8 mouse cellular contexts compared by ENCODE assay signal in genomic region chr3:37876016-37876765, GRCm38 (mm10).
DNase-seq lines count a peak whose midpoint lies in the region; ATAC-seq and TF ChIP-seq lines count a peak whose summit lies in the region.
"Had no signal": no experiment of that assay in that cellular context is flagged by ENCODE, and none has a peak within 500 bp of the region (broad histone marks: within the 10 kb centered on the region; RNA-seq: fewer than 3 reads in every experiment).

No protein-coding gene starts in this region.

- H3ac ChIP-seq in C2C12 (ENCODE audit: control insufficient read depth, insufficient read length, low read depth), result no peak overlapping the region

- peaks cover 16% of the 10 kb centered on the region; the same call in 1 of the 2 replicates for H3K4me1 ChIP-seq in hindbrain, embryonic 15.5 days (replicated peaks)
- peaks cover 16% of the 10 kb centered on the region for H3K4me1 ChIP-seq in lung, adult 2 months (ENCODE audit: control insufficient read depth, insufficient read depth, low read length)

- WGBS in hindbrain, embryonic 15.5 days, result 77% methylated on average over 13 of the region's 13 CpGs
- WGBS in lung, adult 2 months, result 51% methylated on average over 13 of the region's 13 CpGs

- H3K27ac ChIP-seq in hindbrain, embryonic 15.5 days (replicated peaks), result 0 out of 2 replicates have a peak overlapping the region, but pooled peaks have one; percentile 1

- H3K9ac ChIP-seq in hindbrain, embryonic 15.5 days, result no peak overlapping the region
- H3K9ac ChIP-seq: midbrain, embryonic 12.5 days had no signal

- TF ChIP-seq POLR2A in lung, adult 2 months (IDR thresholded peaks at IDR 0.05; ENCODE audit: borderline replicate concordance, extremely low read depth, low read depth, low read length), result 0 out of 2 replicates have a peak, but pooled peaks have one; percentile 22

- no peaks in the 10 kb centered on the region for H3K27me3 ChIP-seq in C2C12 (ENCODE audit: control insufficient read depth, insufficient read depth, insufficient read length)
- H3K27me3 ChIP-seq in hindbrain, embryonic 15.5 days, result no peaks in the 10 kb centered on the region
- H3K27me3 ChIP-seq: midbrain, embryonic 12.5 days had no signal

- peak; percentile 10 for DNase-seq in T-cell, adult 2 months (ENCODE audit: low spot score)
- DNase-seq in lung, adult 2 months, result no peak
- no peak for DNase-seq in c-Kit-positive CD71-positive TER-119-positive erythroid progenitor cells, embryonic 14.5 days (ENCODE audit: low spot score)
- DNase-seq in adrenal gland, adult (ENCODE audit: inconsistent age in 2 of 2, low spot score in 1 of 2), result no peak

- H3K79me2 ChIP-seq in C2C12 (ENCODE audit: control insufficient read depth, insufficient read depth), result no peaks in the 10 kb centered on the region

- H3K36me3 ChIP-seq in C2C12 (ENCODE audit: control insufficient read depth, insufficient read depth), result no peaks in the 10 kb centered on the region
- H3K36me3 ChIP-seq in hindbrain, embryonic 15.5 days, result no peaks in the 10 kb centered on the region
- H3K36me3 ChIP-seq: midbrain, embryonic 12.5 days had no signal

- no peak overlapping the region for H3K4me2 ChIP-seq in hindbrain, embryonic 15.5 days
- H3K4me2 ChIP-seq: midbrain, embryonic 12.5 days had no signal

- TF ChIP-seq CTCF in C2C12 (IDR thresholded peaks at IDR 0.05; ENCODE audit: control insufficient read depth, insufficient read depth, insufficient read length), result no peak
- no peak for TF ChIP-seq CTCF in lung, adult 2 months (IDR thresholded peaks at IDR 0.05; ENCODE audit: insufficient read depth, low read length)

- H3K79me3 ChIP-seq in C2C12 (ENCODE audit: low read depth), result no peaks in the 10 kb centered on the region

- no peaks in the 10 kb centered on the region for H3K9me3 ChIP-seq in hindbrain, embryonic 15.5 days
- H3K9me3 ChIP-seq: midbrain, embryonic 12.5 days had no signal

- H3K4me3 ChIP-seq in C2C12 (ENCODE audit: insufficient read depth, poor library complexity, severe bottlenecking), result no peak overlapping the region
- H3K4me3 ChIP-seq in hindbrain, embryonic 15.5 days, result no peak overlapping the region
- no peak overlapping the region for H3K4me3 ChIP-seq in lung, adult 2 months (replicated peaks; ENCODE audit: extremely low read depth, low read depth, low read length)
- H3K4me3 ChIP-seq: midbrain, embryonic 12.5 days had no signal

- ATAC-seq in hindbrain, embryonic 15.5 days (ENCODE audit: low FRiP score, low read depth), result no peak
- no peak for ATAC-seq in erythroid progenitor cell, adult 5-6 weeks (replicated peaks; ENCODE audit: low FRiP score, poor library complexity, severe bottlenecking)

TF ChIP-seq in C2C12, 6 proteins besides CTCF, POLR2A, EP300 and RAD21:
- TF ChIP-seq MYOD1 (IDR thresholded peaks at IDR 0.05; ENCODE audit: control insufficient read depth, insufficient read length, low read depth), result no peak
- TF ChIP-seq USF1 (IDR thresholded peaks at IDR 0.05; ENCODE audit: low read depth), result no peak
- peak; percentile 43 for TF ChIP-seq CEBPB (IDR thresholded peaks at IDR 0.05; ENCODE audit: low read depth)
- no peak for TF ChIP-seq MYOG (IDR thresholded peaks at IDR 0.05; ENCODE audit: control insufficient read depth, extremely low read depth, insufficient read length)
TF ChIP-seq in C2C12: peak in this region for 1.
